Mouse (Mus musculus) heart, embryonic 11.5 days (tissue): ENCODE measurements around the gene Ppp1r9b. TPM values are rescaled to one million over a fixed set of nuclear protein-coding genes. Genes with fewer than 3 reads are reported as not detected.
A peak's percentile ranks its signal among the peaks of the same experiment; 100 is the strongest.
"Not testable (repeated sequence)": the region's sequence is repeated elsewhere in the genome, so short reads cannot be mapped to it uniquely, and the experiment has no call there.

Source experiments
- ATAC-seq: fragments of 200-750 bp; cut with Nextera tagmentation; replicated peaks from 2 replicates; pipeline ENCODE4 v1.8.0; 2017; ENCODE audit warnings: moderate library complexity; ENCODE audit not compliant: insufficient number of reproducible peaks, low FRiP score, low TSS enrichment
- H3K27ac ChIP-seq: fragments of 300-500 bp; sonication (generic); 2 replicates; pipeline ENCODE4 v1.5.1; 2014; ENCODE audit warnings: mild to moderate bottlenecking, low read depth, low read length
- H3K27me3 ChIP-seq: fragments of 300-500 bp; sonication (generic); 2 replicates; pipeline ENCODE4 v1.6.1; 2014; ENCODE audit warnings: mild to moderate bottlenecking, low read length, mixed read lengths; ENCODE audit not compliant: control insufficient read depth, insufficient read depth
- H3K36me3 ChIP-seq: fragments of 300-500 bp; sonication (generic); 2 replicates; pipeline ENCODE4 v1.6.1; 2014; ENCODE audit warnings: mild to moderate bottlenecking, low read length, moderate library complexity, mixed read lengths; ENCODE audit not compliant: control insufficient read depth, insufficient read depth
- H3K4me1 ChIP-seq: fragments of 300-500 bp; sonication (generic); 2 replicates; pipeline ENCODE4 v1.6.1; 2014; ENCODE audit warnings: low read length; ENCODE audit not compliant: control insufficient read depth, insufficient read depth
- H3K4me2 ChIP-seq: fragments of 300-500 bp; sonication (generic); 2 replicates; pipeline ENCODE4 v1.6.1; 2014; ENCODE audit warnings: mild to moderate bottlenecking, moderate library complexity
- H3K4me3 ChIP-seq: fragments of 300-500 bp; sonication (generic); 2 replicates; pipeline ENCODE4 v1.5.1; 2014; ENCODE audit warnings: low read depth, low read length
- H3K9ac ChIP-seq: fragments of 300-500 bp; sonication (generic); 2 replicates; pipeline ENCODE4 v1.6.1; 2014; ENCODE audit warnings: mild to moderate bottlenecking, low read depth, low read length, moderate library complexity
- H3K9me3 ChIP-seq: fragments of 300-500 bp; sonication (generic); replicated peaks from 2 replicates; pipeline ENCODE4 v1.6.1; 2016; ENCODE audit warnings: low read length; ENCODE audit not compliant: control insufficient read depth
- WGBS: fragments of 180-500 bp; shearing (Covaris S2); extraction: QIAGEN DNeasy Blood & Tissue Kit; methylation state at CpG from one replicate; pipeline ENCODE4 v1.1.7; 2014; ENCODE audit not compliant: insufficient replicate concordance; 5-methylcytosine and 5-hydroxymethylcytosine counted together
- polyA plus RNA-seq: library from polyadenylated mRNA; unstranded; fragments of >200 nt; fragmentation: Nextera tagmentation; extraction: Ambion mirVana; gene quantifications from 2 replicates; pipeline ENCODE4 v1.2.1, GENCODE M21; 2014

Ppp1r9b gene
- polyA plus RNA-seq, 1 experiment from 2014 or later = 16.3 TPM

DNA sequence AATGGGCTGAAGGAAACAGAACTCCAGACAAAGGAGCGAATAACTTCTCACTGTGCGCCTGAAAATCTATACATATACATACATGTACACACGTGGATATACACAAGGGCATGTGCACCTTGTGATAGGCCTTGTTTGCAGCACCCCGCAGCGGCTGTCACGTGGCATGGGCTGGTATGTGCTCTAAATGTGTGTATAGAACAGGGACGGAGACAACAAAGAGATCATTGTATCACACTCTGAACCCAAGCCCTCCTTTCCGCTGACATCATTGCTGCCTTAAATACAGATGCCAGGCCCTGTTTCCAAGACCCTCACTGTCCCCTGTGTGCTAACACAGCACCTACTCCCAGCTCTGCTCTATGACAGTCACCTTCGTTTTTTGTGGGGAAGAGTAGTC lies 35.7 kb upstream of the Ppp1r9b start:
- ATAC-seq = no peak
- 64% methylated on average over 9 of the region's 9 CpGs for WGBS
- H3K9me3 ChIP-seq = no peaks in the 10 kb centered on the region
- H3K4me2 ChIP-seq = no peak overlapping the region
- no peaks in the 10 kb centered on the region for H3K36me3 ChIP-seq
- H3K4me1 ChIP-seq = peaks cover 9% of the 10 kb centered on the region; the same call in 1 of the 2 replicates
- no peak overlapping the region for H3K27ac ChIP-seq
- H3K9ac ChIP-seq = no peak overlapping the region
- 0 out of 2 replicates have a peak, but pooled peaks cover 4% of the 10 kb centered on the region for H3K27me3 ChIP-seq
- H3K4me3 ChIP-seq = no peak overlapping the region

GRCm38 (mm10) chr11:94957693-94958064 lies 33.2 kb upstream of the Ppp1r9b start:
- peak overlapping the region; percentile 50; the same call in 1 of the 2 replicates for H3K27ac ChIP-seq
- H3K9me3 ChIP-seq = no peaks in the 10 kb centered on the region
- no peak overlapping the region for H3K4me3 ChIP-seq
- 0 out of 2 replicates have a peak, but pooled peaks cover 2% of the 10 kb centered on the region for H3K27me3 ChIP-seq
- WGBS = 77% methylated on average over 9 of the region's 9 CpGs
- H3K9ac ChIP-seq = no peak overlapping the region
- H3K4me2 ChIP-seq = no peak overlapping the region
- H3K4me1 ChIP-seq = peaks cover 7% of the 10 kb centered on the region; the same call in 1 of the 2 replicates
- no peaks in the 10 kb centered on the region for H3K36me3 ChIP-seq
- no peak for ATAC-seq

DNA sequence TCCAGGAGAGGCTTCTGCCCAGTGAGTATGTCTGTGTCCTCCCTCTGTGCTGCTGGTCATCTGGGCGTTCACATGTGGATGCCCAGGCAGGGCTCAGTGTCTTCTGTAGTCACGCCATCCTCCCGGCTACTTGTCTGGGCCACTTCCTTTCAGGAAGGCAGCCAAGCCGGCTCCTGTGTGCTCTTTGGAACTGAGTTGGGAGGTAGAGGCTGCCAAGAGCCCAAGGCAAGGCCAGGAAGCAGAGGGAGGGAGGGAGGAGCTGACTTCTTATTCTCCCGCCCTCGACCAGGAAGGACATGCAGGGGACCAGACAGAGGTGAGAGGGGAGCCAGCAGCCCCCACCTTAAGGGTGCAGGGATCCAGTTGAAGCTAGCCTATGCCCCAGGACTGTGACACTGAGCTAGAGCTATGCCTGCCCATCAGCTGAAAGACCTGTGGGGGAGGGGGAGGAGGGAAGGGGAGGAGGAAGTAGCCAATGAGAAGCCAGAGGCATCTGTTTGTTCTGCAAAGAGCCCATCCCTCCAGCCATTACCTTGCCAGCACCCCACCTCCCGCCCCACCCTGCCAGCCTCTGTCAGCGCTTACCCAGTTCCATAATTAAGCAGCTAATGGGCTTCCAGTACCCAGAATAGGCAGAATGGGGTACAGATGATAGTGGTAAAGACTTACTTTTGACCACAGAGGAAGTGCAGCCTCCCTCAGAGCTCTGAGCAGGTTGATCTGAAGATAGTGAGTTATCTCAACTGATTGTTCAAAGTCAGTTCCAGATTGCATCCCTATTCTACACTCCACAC lies 32.6 kb upstream of the Ppp1r9b start:
- peaks cover 9% of the 10 kb centered on the region; the same call in 1 of the 2 replicates for H3K4me1 ChIP-seq
- WGBS = 18% methylated on average over 8 of the region's 8 CpGs
- ATAC-seq = no peak

DNA sequence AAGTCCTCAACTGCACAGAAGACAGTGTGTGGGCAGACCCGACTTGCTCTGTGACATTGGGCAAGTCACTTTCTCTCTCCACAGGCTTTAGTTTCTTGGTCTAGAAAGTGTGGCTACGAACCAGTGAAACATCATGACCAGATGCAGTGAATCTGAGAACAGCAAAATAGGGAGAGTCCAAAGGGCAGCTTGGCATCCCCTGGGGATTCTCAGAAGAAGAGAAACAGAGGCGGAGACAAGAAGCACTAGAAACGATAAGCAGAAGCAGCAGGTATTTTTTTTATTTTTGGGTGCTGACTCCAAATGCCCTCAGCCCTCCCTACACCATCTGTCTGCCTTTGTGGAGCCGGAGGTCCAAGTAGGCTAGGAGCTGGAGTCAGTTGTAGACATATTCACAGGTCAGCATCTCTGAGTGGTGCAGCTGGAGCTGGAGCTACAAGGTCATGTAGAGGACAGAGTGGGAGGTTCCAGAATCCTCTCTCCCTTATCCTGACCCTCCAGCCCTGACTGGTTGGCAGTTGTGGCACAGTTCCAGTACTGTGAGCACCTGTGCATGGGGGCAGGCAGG lies 28.2 kb upstream of the Ppp1r9b start:
- 63% methylated on average over 5 of the region's 5 CpGs for WGBS
- Histone ChIP-seq H3K27me3 (no peaks in the 10 kb centered on the region), H3K27ac (no peak overlapping the region), H3K9ac (no peak overlapping the region), H3K36me3 (no peaks in the 10 kb centered on the region), H3K9me3 (no peaks in the 10 kb centered on the region), H3K4me2 (no peak overlapping the region), H3K4me3 (no peak overlapping the region), H3K4me1 (peaks cover 9% of the 10 kb centered on the region; the same call in 1 of the 2 replicates)
- no peak for ATAC-seq

More for the DNA sequence above, 32.6 kb upstream of the Ppp1r9b start:
- H3K9me3 ChIP-seq = no peaks in the 10 kb centered on the region
- no peak overlapping the region for H3K4me3 ChIP-seq
- H3K36me3 ChIP-seq = no peaks in the 10 kb centered on the region
- peak overlapping the region; percentile 50; the same call in 1 of the 2 replicates for H3K27ac ChIP-seq
- H3K9ac ChIP-seq = no peak overlapping the region
- no peak overlapping the region for H3K4me2 ChIP-seq
- H3K27me3 ChIP-seq = 0 out of 2 replicates have a peak, but pooled peaks cover 2% of the 10 kb centered on the region

DNA sequence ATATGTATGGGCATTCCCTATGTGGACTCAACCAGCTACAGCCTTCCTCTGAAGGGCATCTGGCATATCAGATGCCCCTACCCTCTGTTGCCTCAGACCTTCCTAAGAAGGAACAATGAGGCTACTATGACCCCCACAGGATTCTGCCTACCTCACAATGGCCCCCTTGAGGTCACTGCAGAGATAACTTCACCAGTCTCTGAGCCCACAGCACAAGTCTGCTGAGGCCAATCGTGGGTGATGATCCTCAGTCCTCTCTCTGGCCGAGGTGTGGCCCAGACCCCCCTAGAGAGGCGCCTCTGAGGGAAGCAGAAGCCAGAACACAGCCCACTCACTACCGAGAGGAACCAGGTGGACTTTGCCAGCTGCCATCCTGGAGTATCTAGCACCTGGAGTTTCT lies 23.4 kb upstream of the Ppp1r9b start, which contains the start of gene Hils1:
TSS of gene Hils1 (plus strand) at position 175 of the 400 bp plus-strand sequence.
- Histone ChIP-seq H3K4me2 (no peak within 1 kb of the TSS), H3K27me3 (peaks cover 3% of the 10 kb centered on the region; the same call in 1 of the 2 replicates), H3K4me3 (no peak within 1 kb of the TSS), H3K36me3 (no peaks in the 10 kb centered on the region), H3K27ac (no peak within 1 kb of the TSS), H3K9me3 (no peaks in the 10 kb centered on the region), H3K9ac (no peak within 1 kb of the TSS), H3K4me1 (peaks cover 9% of the 10 kb centered on the region)
- no peak for ATAC-seq
- 39% methylated on average over 4 of the region's 4 CpGs for whole genome bisulfite sequencing

DNA sequence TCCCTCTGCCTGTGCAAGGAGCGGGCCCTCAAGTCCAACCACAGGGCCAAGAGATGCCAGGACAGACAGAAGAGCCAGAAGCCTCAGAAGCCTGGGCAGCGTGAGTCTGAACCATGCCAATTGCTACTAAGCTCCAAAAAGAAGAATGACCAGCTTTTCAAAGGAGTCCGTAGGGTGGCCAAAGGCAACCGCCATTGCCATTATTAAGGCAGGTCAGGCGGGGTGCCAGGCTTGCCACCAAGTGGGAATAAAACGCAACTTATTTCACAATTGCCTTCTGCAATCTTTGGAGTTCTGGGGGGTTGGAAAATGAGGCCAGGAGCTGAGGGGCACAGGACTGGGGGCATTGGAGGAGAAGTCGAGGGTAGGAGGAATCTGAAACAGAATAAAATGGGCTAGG lies 22.6 kb upstream of the Ppp1r9b start:
- H3K9me3 ChIP-seq = no peaks in the 10 kb centered on the region
- H3K27me3 ChIP-seq = peaks cover 3% of the 10 kb centered on the region; the same call in 1 of the 2 replicates
- no peak overlapping the region for H3K4me2 ChIP-seq
- ATAC-seq = no peak
- H3K4me3 ChIP-seq = no peak overlapping the region
- H3K4me1 ChIP-seq = peaks cover 8% of the 10 kb centered on the region
- 81% methylated on average over 7 of the region's 7 CpGs for WGBS
- no peaks in the 10 kb centered on the region for H3K36me3 ChIP-seq
- no peak overlapping the region for H3K9ac ChIP-seq
- no peak overlapping the region for H3K27ac ChIP-seq

- not testable (repeated sequence) for H3K9ac ChIP-seq, ATAC-seq, H3K36me3 ChIP-seq, H3K27me3 ChIP-seq, H3K4me2 ChIP-seq, H3K4me3 ChIP-seq, H3K9me3 ChIP-seq, H3K27ac ChIP-seq
- WGBS = 87% methylated on average over 4 of the region's 4 CpGs
- peaks cover 11% of the 10 kb centered on the region for H3K4me1 ChIP-seq
These were observed 21.1 kb upstream of the Ppp1r9b start for GRCm38 (mm10) chr11:94969709-94970108.

GRCm38 (mm10) chr11:94970210-94970943 lies 20.5 kb upstream of the Ppp1r9b start:
- no peak for ATAC-seq
- no peak overlapping the region for H3K27ac ChIP-seq
- no peak overlapping the region for H3K4me3 ChIP-seq
- 56% methylated on average over 15 of the region's 15 CpGs for WGBS
- no peaks in the 10 kb centered on the region for H3K36me3 ChIP-seq
- H3K4me2 ChIP-seq = no peak overlapping the region
- no peak overlapping the region for H3K9ac ChIP-seq
- H3K9me3 ChIP-seq = no peaks in the 10 kb centered on the region
- H3K4me1 ChIP-seq = peaks cover 15% of the 10 kb centered on the region
- H3K27me3 ChIP-seq = peaks cover 3% of the 10 kb centered on the region; the same call in 1 of the 2 replicates
